Mouse (Mus musculus): ENCODE data around the gene Gm20547. TPM values are rescaled to one million over a fixed set of nuclear protein-coding genes. Genes with fewer than 3 reads are reported as not detected.
A peak's percentile ranks its signal among the peaks of the same experiment; 100 is the strongest.

Gene Gm20547
- polyA plus RNA-seq, 1 experiment from 2014 or later = not detected

GRCm38 (mm10) chr17:34899053-34899889, 17.4 kb upstream of the Gm20547 start:
- DNase-seq (ENCODE audit: low spot score) (peak; percentile 54), ATAC-seq (ENCODE audit: insufficient number of reproducible peaks, low FRiP score, low TSS enrichment, low read depth) (no peak)
- Histone ChIP-seq H3K27ac (replicated peaks; ENCODE audit: low read depth, low read length) (peak overlapping the region; percentile 95), H3K9me3 (ENCODE audit: control insufficient read depth, low read length) (no peaks in the 10 kb centered on the region), H3K36me3 (ENCODE audit: control insufficient read depth, insufficient read depth, low read length) (peaks cover 23% of the 10 kb centered on the region), H3K4me3 (ENCODE audit: low read depth, low read length) (peak overlapping the region; percentile 69), H3K9ac (ENCODE audit: low read length) (peak overlapping the region; percentile 97), H3K4me2 (ENCODE audit: low read depth, severe bottlenecking) (peak overlapping the region; percentile 94), H3K4me1 (ENCODE audit: control insufficient read depth, insufficient read depth, low read length) (peaks cover 12% of the 10 kb centered on the region; the same call in 1 of the 2 replicates), H3K27me3 (ENCODE audit: control insufficient read depth, insufficient read depth, low read length) (no peaks in the 10 kb centered on the region)
- WGBS = under 1% methylated on average over 40 of the region's 45 CpGs

- Histone ChIP-seq H3K4me2 (ENCODE audit: low read depth, severe bottlenecking) (peak overlapping the region; percentile 94), H3K9ac (ENCODE audit: low read length) (peak overlapping the region; percentile 97), H3K27ac (replicated peaks; ENCODE audit: low read depth, low read length) (peak overlapping the region; percentile 95), H3K4me3 (ENCODE audit: low read depth, low read length) (peak overlapping the region; percentile 69), H3K27me3 (ENCODE audit: control insufficient read depth, insufficient read depth, low read length) (no peaks in the 10 kb centered on the region), H3K36me3 (ENCODE audit: control insufficient read depth, insufficient read depth, low read length) (peaks cover 23% of the 10 kb centered on the region), H3K4me1 (ENCODE audit: control insufficient read depth, insufficient read depth, low read length) (peaks cover 16% of the 10 kb centered on the region; the same call in 1 of the 2 replicates), H3K9me3 (ENCODE audit: control insufficient read depth, low read length) (no peaks in the 10 kb centered on the region)
- ATAC-seq (ENCODE audit: insufficient number of reproducible peaks, low FRiP score, low TSS enrichment, low read depth) (no peak), DNase-seq (ENCODE audit: low spot score) (peak; percentile 70)
- 0% methylated on average over 10 of the region's 47 CpGs for WGBS
Measured at GRCm38 (mm10) chr17:34898706-34899052, 16.8 kb upstream of the Gm20547 start.

DNA sequence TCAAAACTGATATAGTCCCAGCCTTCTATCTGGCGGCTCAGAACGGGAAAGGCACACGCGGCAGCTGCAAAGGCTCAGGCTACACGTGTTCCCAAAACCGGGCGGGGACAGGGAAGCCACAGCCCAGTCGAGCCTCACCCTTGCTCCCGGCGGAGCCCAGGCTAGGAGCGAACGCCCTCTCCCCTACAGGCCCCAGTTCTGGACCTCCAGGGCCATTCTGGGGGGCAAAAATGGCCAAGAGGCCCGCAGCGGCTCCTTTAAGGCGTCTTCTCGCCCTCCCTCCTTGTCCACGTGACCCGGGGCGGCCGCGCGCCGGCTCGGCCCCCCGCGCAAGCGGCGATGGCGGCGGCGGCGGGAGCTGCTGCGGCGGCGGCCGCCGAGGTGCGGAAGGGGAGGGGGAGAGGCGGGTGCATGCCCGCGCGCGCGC, 16.3 kb upstream of the Gm20547 start, which contains the start of the genes C2 and Ehmt2:
TSS of gene C2 (minus strand) at position 106 of the 427 bp plus-strand sequence.
TSS of gene Ehmt2 (plus strand) at position 310 of the 427 bp plus-strand sequence.
- H3K9ac ChIP-seq (ENCODE audit: low read length) = peak within 1 kb of the TSS; percentile 97
- H3K36me3 ChIP-seq (ENCODE audit: control insufficient read depth, insufficient read depth, low read length) = peaks cover 20% of the 10 kb centered on the region
- no peak for ATAC-seq (ENCODE audit: insufficient number of reproducible peaks, low FRiP score, low TSS enrichment, low read depth)
- no peaks in the 10 kb centered on the region for H3K27me3 ChIP-seq (ENCODE audit: control insufficient read depth, insufficient read depth, low read length)
- peak within 1 kb of the TSS; percentile 95 for H3K27ac ChIP-seq (replicated peaks; ENCODE audit: low read depth, low read length)
- no peaks in the 10 kb centered on the region for H3K9me3 ChIP-seq (ENCODE audit: control insufficient read depth, low read length)
- H3K4me2 ChIP-seq (ENCODE audit: low read depth, severe bottlenecking) = peak within 1 kb of the TSS; percentile 94
- peak; percentile 87 for DNase-seq (ENCODE audit: low spot score)
- WGBS = under 1% methylated on average over 25 of the region's 44 CpGs
- H3K4me3 ChIP-seq (ENCODE audit: low read depth, low read length) = peak within 1 kb of the TSS; percentile 69
- peaks cover 19% of the 10 kb centered on the region; the same call in 1 of the 2 replicates for H3K4me1 ChIP-seq (ENCODE audit: control insufficient read depth, insufficient read depth, low read length)

DNA sequence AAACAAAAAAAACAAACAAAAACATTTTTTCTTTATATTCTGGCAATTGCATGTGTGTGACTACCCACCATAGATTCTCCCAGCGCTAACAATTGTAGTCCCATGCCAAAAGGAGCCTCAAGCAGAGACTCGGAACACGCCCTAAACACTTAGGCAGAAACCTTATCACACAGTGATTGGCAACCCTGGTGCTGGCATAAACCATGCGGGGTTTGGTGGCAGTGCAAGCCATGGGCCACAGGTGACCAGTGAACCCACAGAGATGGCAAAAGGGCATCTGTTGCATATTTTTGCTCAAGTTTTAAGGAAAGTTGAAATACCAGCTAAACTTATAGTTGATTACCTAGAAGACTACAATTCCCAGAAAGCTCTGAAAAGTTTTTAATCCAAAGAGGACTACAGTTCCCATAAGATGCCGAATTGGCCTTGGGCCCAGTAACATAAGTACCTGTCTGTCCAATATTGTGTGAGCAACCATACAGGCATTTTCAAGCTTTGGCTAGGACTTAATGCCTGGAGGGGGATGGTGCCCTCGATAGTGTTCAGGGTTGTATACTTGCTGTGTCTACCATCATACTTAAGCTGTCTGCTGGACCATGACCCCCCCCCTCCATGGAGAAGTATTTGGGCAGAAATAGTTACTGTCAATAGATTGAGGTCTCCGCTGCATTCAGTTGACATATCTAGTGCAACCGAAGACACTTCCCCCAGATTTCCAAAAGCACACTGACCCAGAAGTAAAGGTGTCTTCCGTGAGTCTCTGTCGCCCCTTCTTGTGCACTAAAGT, 15.7 kb upstream of the Gm20547 start:
- ATAC-seq (ENCODE audit: insufficient number of reproducible peaks, low FRiP score, low TSS enrichment, low read depth) (no peak), DNase-seq (ENCODE audit: low spot score) (no peak)
- H3K27ac ChIP-seq (replicated peaks; ENCODE audit: low read depth, low read length) = peak overlapping the region; percentile 95; the same call in 1 of the 2 replicates
- H3K4me1 ChIP-seq (ENCODE audit: control insufficient read depth, insufficient read depth, low read length) = peaks cover 19% of the 10 kb centered on the region; the same call in 1 of the 2 replicates
- H3K9ac ChIP-seq (ENCODE audit: low read length) = peak overlapping the region; percentile 97
- H3K4me2 ChIP-seq (ENCODE audit: low read depth, severe bottlenecking) = peak overlapping the region; percentile 94
- peak overlapping the region; percentile 69 for H3K4me3 ChIP-seq (ENCODE audit: low read depth, low read length)
- no peaks in the 10 kb centered on the region for H3K27me3 ChIP-seq (ENCODE audit: control insufficient read depth, insufficient read depth, low read length)
- peaks cover 15% of the 10 kb centered on the region for H3K36me3 ChIP-seq (ENCODE audit: control insufficient read depth, insufficient read depth, low read length)
- WGBS = 22% methylated on average over 10 of the region's 10 CpGs
- H3K9me3 ChIP-seq (ENCODE audit: control insufficient read depth, low read length) = no peaks in the 10 kb centered on the region

DNA sequence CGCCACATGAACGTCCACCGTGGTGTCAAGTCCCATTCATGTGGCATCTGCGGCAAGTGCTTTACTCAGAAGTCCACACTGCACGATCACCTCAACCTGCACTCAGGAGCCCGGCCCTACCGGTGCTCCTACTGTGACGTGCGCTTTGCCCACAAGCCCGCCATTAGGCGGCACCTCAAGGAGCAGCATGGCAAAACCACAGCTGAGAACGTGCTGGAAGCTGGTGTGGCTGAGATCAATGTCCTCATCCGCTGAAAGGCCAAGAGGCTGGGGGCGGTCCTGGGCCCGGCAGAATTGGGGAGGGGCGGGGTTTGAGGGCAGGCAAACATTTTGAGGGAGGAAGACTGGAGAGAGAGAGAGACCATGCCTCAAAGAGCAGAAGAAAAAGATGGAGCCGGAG, 14.5 kb upstream of the Gm20547 start:
- WGBS = 91% methylated on average over 17 of the region's 17 CpGs
- Histone ChIP-seq H3K9ac (ENCODE audit: low read length) (no peak overlapping the region), H3K27ac (replicated peaks; ENCODE audit: low read depth, low read length) (no peak overlapping the region), H3K9me3 (ENCODE audit: control insufficient read depth, low read length) (no peaks in the 10 kb centered on the region), H3K4me1 (ENCODE audit: control insufficient read depth, insufficient read depth, low read length) (peaks cover 19% of the 10 kb centered on the region; the same call in 1 of the 2 replicates), H3K4me2 (ENCODE audit: low read depth, severe bottlenecking) (no peak overlapping the region), H3K4me3 (ENCODE audit: low read depth, low read length) (peak overlapping the region; percentile 83; the same call in 1 of the 2 replicates), H3K27me3 (ENCODE audit: control insufficient read depth, insufficient read depth, low read length) (no peaks in the 10 kb centered on the region), H3K36me3 (ENCODE audit: control insufficient read depth, insufficient read depth, low read length) (peaks cover 12% of the 10 kb centered on the region)
- DNase-seq (ENCODE audit: low spot score) (no peak), ATAC-seq (ENCODE audit: insufficient number of reproducible peaks, low FRiP score, low TSS enrichment, low read depth) (no peak)

GRCm38 (mm10) chr17:34895724-34896123, 13.9 kb upstream of the Gm20547 start:
- peaks cover 8% of the 10 kb centered on the region for H3K36me3 ChIP-seq (ENCODE audit: control insufficient read depth, insufficient read depth, low read length)
- 97% methylated on average over 15 of the region's 15 CpGs for WGBS
- no peak for DNase-seq (ENCODE audit: low spot score)
- H3K4me3 ChIP-seq (ENCODE audit: low read depth, low read length) = peak overlapping the region; percentile 83
- H3K4me1 ChIP-seq (ENCODE audit: control insufficient read depth, insufficient read depth, low read length) = peaks cover 19% of the 10 kb centered on the region; the same call in 1 of the 2 replicates
- H3K4me2 ChIP-seq (ENCODE audit: low read depth, severe bottlenecking) = peak overlapping the region; percentile 89
- ATAC-seq (ENCODE audit: insufficient number of reproducible peaks, low FRiP score, low TSS enrichment, low read depth) = no peak
- H3K27ac ChIP-seq (replicated peaks; ENCODE audit: low read depth, low read length) = no peak overlapping the region
- peak overlapping the region; percentile 93 for H3K9ac ChIP-seq (ENCODE audit: low read length)
- H3K27me3 ChIP-seq (ENCODE audit: control insufficient read depth, insufficient read depth, low read length) = no peaks in the 10 kb centered on the region
- H3K9me3 ChIP-seq (ENCODE audit: control insufficient read depth, low read length) = no peaks in the 10 kb centered on the region

DNA sequence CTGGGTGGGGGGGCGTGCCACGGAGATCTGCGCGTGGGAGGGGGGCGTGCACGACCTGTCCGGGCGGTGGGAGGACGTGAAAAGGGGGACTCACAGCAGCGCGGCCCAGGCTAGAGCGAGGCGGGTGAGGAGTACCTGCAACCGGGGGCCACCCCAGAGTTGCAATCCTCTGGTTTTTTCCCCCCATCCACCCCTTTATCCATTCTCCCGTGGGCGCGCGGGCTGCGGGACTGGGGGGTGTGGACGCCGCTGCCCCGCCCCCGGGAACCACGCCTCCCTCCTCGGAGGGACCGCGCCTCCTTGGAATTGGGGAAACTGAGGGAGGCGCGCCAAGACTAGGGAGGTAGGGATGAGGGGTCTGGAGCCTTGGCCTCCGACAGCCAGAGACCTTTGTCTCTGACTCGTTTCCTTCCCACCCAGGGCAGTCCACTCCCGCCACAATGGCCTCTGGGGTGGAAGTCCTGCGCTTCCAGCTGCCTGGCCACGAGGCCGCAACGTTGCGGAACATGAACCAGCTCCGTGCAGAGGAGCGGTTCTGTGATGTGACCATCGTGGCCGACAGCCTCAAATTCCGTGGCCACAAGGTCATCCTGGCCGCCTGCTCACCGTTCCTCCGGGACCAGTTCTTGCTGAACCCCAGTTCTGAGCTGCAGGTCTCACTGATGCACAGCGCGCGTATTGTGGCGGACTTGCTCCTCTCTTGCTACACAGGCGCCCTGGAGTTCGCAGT, 13.1 kb upstream of the Gm20547 start:
- 12% methylated on average over 38 of the region's 51 CpGs for WGBS

More for the DNA sequence above, 13.1 kb upstream of the Gm20547 start:
- peaks cover 15% of the 10 kb centered on the region; the same call in 1 of the 2 replicates for H3K4me1 ChIP-seq (ENCODE audit: control insufficient read depth, insufficient read depth, low read length)
- peak overlapping the region; percentile 83 for H3K4me3 ChIP-seq (ENCODE audit: low read depth, low read length)
- DNase-seq (ENCODE audit: low spot score) (peak; percentile 64), ATAC-seq (ENCODE audit: insufficient number of reproducible peaks, low FRiP score, low TSS enrichment, low read depth) (0 out of 2 replicates have a peak, but pooled peaks have one; percentile 8)
- H3K36me3 ChIP-seq (ENCODE audit: control insufficient read depth, insufficient read depth, low read length) = peaks cover 8% of the 10 kb centered on the region
- no peaks in the 10 kb centered on the region for H3K9me3 ChIP-seq (ENCODE audit: control insufficient read depth, low read length)
- no peaks in the 10 kb centered on the region for H3K27me3 ChIP-seq (ENCODE audit: control insufficient read depth, insufficient read depth, low read length)
- peak overlapping the region; percentile 90 for H3K27ac ChIP-seq (replicated peaks; ENCODE audit: low read depth, low read length)
- H3K4me2 ChIP-seq (ENCODE audit: low read depth, severe bottlenecking) = peak overlapping the region; percentile 89
- H3K9ac ChIP-seq (ENCODE audit: low read length) = peak overlapping the region; percentile 93

Measured in limb, embryonic 11.5 days (tissue).